Mouse (Mus musculus) myocyte (in vitro differentiated cells): ENCODE measurements around the gene Atp6v0d1. TPM values are rescaled to one million over a fixed set of nuclear protein-coding genes. Genes with fewer than 3 reads are reported as not detected.

Experiments
- H3K27me3 ChIP-seq: one replicate; pipeline ENCODE4 v1.6.1; 2011; ENCODE audit not compliant: control insufficient read depth, insufficient read depth, insufficient read length
- H3K36me3 ChIP-seq: one replicate; pipeline ENCODE4 v1.6.1; 2011; ENCODE audit not compliant: control insufficient read depth, insufficient read depth
- H3K4me2 ChIP-seq: one replicate; pipeline ENCODE4 v1.6.1; 2011; ENCODE audit warnings: low read depth, control low read depth
- H3K4me3 ChIP-seq: one replicate; pipeline ENCODE4 v1.5.1; 2011; ENCODE audit warnings: mild to moderate bottlenecking, control low read depth, moderate library complexity
- H3K79me2 ChIP-seq: one replicate; pipeline ENCODE4 v1.6.1; 2011; ENCODE audit not compliant: control insufficient read depth, insufficient read depth
- H3ac ChIP-seq: one replicate; pipeline ENCODE4 v1.6.1; 2011; ENCODE audit not compliant: control insufficient read depth, insufficient read length
- CEBPB ChIP-seq: IDR thresholded peaks from 2 replicates; pipeline ENCODE4 v1.6.1; 2011; ENCODE audit warnings: mild to moderate bottlenecking, moderate library complexity; ENCODE audit not compliant: poor library complexity, insufficient read depth, severe bottlenecking
- E2F4 ChIP-seq: IDR thresholded peaks from one replicate; pipeline ENCODE4 v1.6.1; 2011; ENCODE audit warnings: mild to moderate bottlenecking, control low read depth, moderate library complexity; ENCODE audit not compliant: insufficient read depth
- MAX ChIP-seq: IDR thresholded peaks from one replicate; pipeline ENCODE4 v1.6.1; 2011; ENCODE audit warnings: low read depth, mild to moderate bottlenecking, control low read depth
- MYOD1 ChIP-seq, 3 experiments: IDR thresholded peaks; one replicate each; pipeline ENCODE4 v1.6.1; 2011; ENCODE audit warnings: control low read depth in 2 of 3, low read depth in 2 of 3, mild to moderate bottlenecking in 2 of 3, moderate library complexity in 1 of 3; ENCODE audit not compliant: insufficient read length in 2 of 3, control insufficient read depth in 1 of 3
- MYOG ChIP-seq, 3 experiments: IDR thresholded peaks; one replicate each; pipeline ENCODE4 v1.6.1; 2011; ENCODE audit warnings: control low read depth in 2 of 3, low read depth in 2 of 3, mild to moderate bottlenecking in 2 of 3; ENCODE audit not compliant: insufficient read length in 2 of 3, control insufficient read depth in 1 of 3, insufficient read depth in 1 of 3
- POLR2A ChIP-seq: IDR thresholded peaks from one replicate; pipeline ENCODE4 v1.6.1; 2011; ENCODE audit warnings: low read depth, mild to moderate bottlenecking, control low read depth, moderate library complexity; ENCODE audit not compliant: insufficient read length
- POLR2AphosphoS2 ChIP-seq: IDR thresholded peaks from one replicate; pipeline ENCODE4 v1.6.1; 2011; ENCODE audit warnings: low read depth, control low read depth; ENCODE audit not compliant: insufficient read length
- REST ChIP-seq: IDR thresholded peaks from one replicate; pipeline ENCODE4 v1.6.1; 2011; ENCODE audit warnings: mild to moderate bottlenecking, control low read depth, moderate library complexity; ENCODE audit not compliant: insufficient read depth, insufficient read length
- SRF ChIP-seq: IDR thresholded peaks from one replicate; pipeline ENCODE4 v1.6.1; 2011; ENCODE audit warnings: low read depth; ENCODE audit not compliant: control insufficient read depth, insufficient read length
- TCF12 ChIP-seq: IDR thresholded peaks from one replicate; pipeline ENCODE4 v1.6.1; 2011; ENCODE audit warnings: mild to moderate bottlenecking, control low read depth; ENCODE audit not compliant: poor library complexity, insufficient read depth, severe bottlenecking
- TCF3 ChIP-seq: IDR thresholded peaks from one replicate; pipeline ENCODE4 v1.6.1; 2011; ENCODE audit warnings: low read depth, control low read depth; ENCODE audit not compliant: insufficient read length
- USF1 ChIP-seq: IDR thresholded peaks from one replicate; pipeline ENCODE4 v1.6.1; 2011; ENCODE audit warnings: low read depth, mild to moderate bottlenecking, control low read depth, moderate library complexity
- polyA plus RNA-seq: library from polyadenylated mRNA; unstranded; fragments of >200 nt; fragmentation: generic; extraction: Trizol; gene quantifications from one replicate; pipeline ENCODE4 v1.2.1, GENCODE M21; 2012; ENCODE audit warnings: missing spikeins

Atp6v0d1 gene
- polyA plus RNA-seq, 1 experiment = 126 TPM

- no peak overlapping the region for H3K4me2 ChIP-seq
- no peak overlapping the region for H3K4me3 ChIP-seq
- no peaks in the 10 kb centered on the region for H3K27me3 ChIP-seq
- H3K79me2 ChIP-seq = no peaks in the 10 kb centered on the region
- TF ChIP-seq E2F4 (no peak), TCF12 (no peak), POLR2AphosphoS2 (no peak), MYOG (IDR thresholded peaks at IDR 0.05; ENCODE audit: control insufficient read depth in 1 of 3, insufficient read depth in 1 of 3, insufficient read length in 2 of 3, low read depth in 2 of 3) (no peak), MYOD1 (IDR thresholded peaks at IDR 0.05; ENCODE audit: control insufficient read depth in 1 of 3, insufficient read length in 2 of 3, low read depth in 2 of 3) (no peak), REST (no peak), CEBPB (no peak), SRF (no peak), MAX (no peak), POLR2A (no peak), TCF3 (no peak), USF1 (no peak)
- peaks cover 5% of the 10 kb centered on the region for H3K36me3 ChIP-seq
- H3ac ChIP-seq = no peak overlapping the region
These were observed 44.8 kb downstream of the Atp6v0d1 start for GRCm38 (mm10) chr8:105521061-105521460.

GRCm38 (mm10) chr8:105520521-105520920 is 45.3 kb downstream of the Atp6v0d1 start:
- peaks cover 4% of the 10 kb centered on the region for H3K36me3 ChIP-seq
- H3K79me2 ChIP-seq = no peaks in the 10 kb centered on the region
- peak; percentile 16 for TF ChIP-seq POLR2AphosphoS2
- no peak for TF ChIP-seq SRF
- no peak overlapping the region for H3K4me2 ChIP-seq
- H3K4me3 ChIP-seq = no peak overlapping the region
- no peak overlapping the region for H3ac ChIP-seq
- no peaks in the 10 kb centered on the region for H3K27me3 ChIP-seq

GRCm38 (mm10) chr8:105519591-105519990 is 46.3 kb downstream of the Atp6v0d1 start:
- peaks cover 4% of the 10 kb centered on the region for H3K36me3 ChIP-seq
- peak overlapping the region; percentile 85 for H3K4me2 ChIP-seq
- no peaks in the 10 kb centered on the region for H3K27me3 ChIP-seq
- TF ChIP-seq CEBPB (no peak), USF1 (no peak), TCF3 (no peak), E2F4 (no peak), MYOG (IDR thresholded peaks at IDR 0.05; ENCODE audit: control insufficient read depth in 1 of 3, insufficient read depth in 1 of 3, insufficient read length in 2 of 3, low read depth in 2 of 3) (no peak), MAX (no peak), TCF12 (no peak), REST (no peak), SRF (no peak), POLR2AphosphoS2 (no peak), POLR2A (no peak), MYOD1 (IDR thresholded peaks at IDR 0.05; ENCODE audit: control insufficient read depth in 1 of 3, insufficient read length in 2 of 3, low read depth in 2 of 3) (no peak)
- H3K4me3 ChIP-seq = no peak overlapping the region
- no peaks in the 10 kb centered on the region for H3K79me2 ChIP-seq
- no peak overlapping the region for H3ac ChIP-seq

GRCm38 (mm10) chr8:105518436-105519313 is 47.2 kb downstream of the Atp6v0d1 start, which contains the start of gene Hsd11b2:
Gene Hsd11b2 (plus strand): TSS chr8:105518755.
- H3K4me3 ChIP-seq = peak within 1 kb of the TSS; percentile 17
- no peaks in the 10 kb centered on the region for H3K79me2 ChIP-seq
- H3ac ChIP-seq = peak within 1 kb of the TSS; percentile 3
- no peaks in the 10 kb centered on the region for H3K27me3 ChIP-seq
- peak; percentile 35 for TF ChIP-seq POLR2A
- peak in 2 of 3 experiments; percentile 83 to 90 for TF ChIP-seq MYOD1 (IDR thresholded peaks at IDR 0.05; ENCODE audit: control insufficient read depth in 1 of 3, insufficient read length in 2 of 3, low read depth in 2 of 3)
- no peak for TF ChIP-seq MAX
- TF ChIP-seq REST = no peak
- TF ChIP-seq SRF = no peak
- TF ChIP-seq E2F4 = no peak
- no peak for TF ChIP-seq USF1
- TF ChIP-seq TCF12 = no peak
- TF ChIP-seq MYOG (IDR thresholded peaks at IDR 0.05; ENCODE audit: control insufficient read depth in 1 of 3, insufficient read depth in 1 of 3, insufficient read length in 2 of 3, low read depth in 2 of 3) = peak in 2 of 3 experiments; percentile 85 to 90
- TF ChIP-seq TCF3 = peak; percentile 48
- no peak for TF ChIP-seq POLR2AphosphoS2
- TF ChIP-seq CEBPB = no peak
- peaks cover 4% of the 10 kb centered on the region for H3K36me3 ChIP-seq
- H3K4me2 ChIP-seq = peak within 1 kb of the TSS; percentile 85
